Mouse (Mus musculus): ENCODE measurements around the gene Maml2. TPM values are rescaled to one million over a fixed set of nuclear protein-coding genes. Genes with fewer than 3 reads are reported as not detected.

Maml2 gene
- total RNA-seq (2015; ENCODE audit: low replicate concordance), result 1.1 TPM in 1 of 2 replicates, not detected in the other
- 0.45 and 0.90 TPM in 2 replicates for total RNA-seq (2017; ENCODE audit: low replicate concordance)

GRCm38 (mm10) chr9:13297668-13298512 is at the start of gene Maml2:
TSS of gene Maml2 (plus strand) at chr9:13297957.
- ATAC-seq (replicated peaks; ENCODE audit: low FRiP score, poor library complexity, severe bottlenecking), result no peak

GRCm38 (mm10) chr9:13248104-13248503 is 49.7 kb upstream of the Maml2 start:
- no peak for ATAC-seq (replicated peaks; ENCODE audit: low FRiP score, poor library complexity, severe bottlenecking)

- ATAC-seq (replicated peaks; ENCODE audit: low FRiP score, poor library complexity, severe bottlenecking), result no peak
These were observed 46.5 kb upstream of the Maml2 start for GRCm38 (mm10) chr9:13251251-13251650.

- ATAC-seq (replicated peaks; ENCODE audit: low FRiP score, poor library complexity, severe bottlenecking), result no peak
These were observed 41.0 kb upstream of the Maml2 start for GRCm38 (mm10) chr9:13256726-13257125.

- no peak for ATAC-seq (replicated peaks; ENCODE audit: low FRiP score, poor library complexity, severe bottlenecking)
These were observed 39.6 kb upstream of the Maml2 start for GRCm38 (mm10) chr9:13258173-13258572.

GRCm38 (mm10) chr9:13260980-13261379 is 36.8 kb upstream of the Maml2 start:
- no peak for ATAC-seq (replicated peaks; ENCODE audit: low FRiP score, poor library complexity, severe bottlenecking)

GRCm38 (mm10) chr9:13273219-13273618 is 24.5 kb upstream of the Maml2 start:
- ATAC-seq (replicated peaks; ENCODE audit: low FRiP score, poor library complexity, severe bottlenecking), result no peak

GRCm38 (mm10) chr9:13287482-13287881 is 10.3 kb upstream of the Maml2 start:
- ATAC-seq (replicated peaks; ENCODE audit: low FRiP score, poor library complexity, severe bottlenecking), result no peak

- peak; percentile 79 for ATAC-seq (replicated peaks; ENCODE audit: low FRiP score, poor library complexity, severe bottlenecking)
These were observed 1.3 kb upstream of the Maml2 start for GRCm38 (mm10) chr9:13296274-13297121.

- ATAC-seq (replicated peaks; ENCODE audit: low FRiP score, poor library complexity, severe bottlenecking), result no peak
These were observed 562 bp upstream of the Maml2 start for GRCm38 (mm10) chr9:13297122-13297667.

GRCm38 (mm10) chr9:13298513-13298878 is 739 bp downstream of the Maml2 start:
- ATAC-seq (replicated peaks; ENCODE audit: low FRiP score, poor library complexity, severe bottlenecking), result no peak

- no peak for ATAC-seq (replicated peaks; ENCODE audit: low FRiP score, poor library complexity, severe bottlenecking)
These were observed 1.4 kb downstream of the Maml2 start for GRCm38 (mm10) chr9:13299190-13299589.

- ATAC-seq (replicated peaks; ENCODE audit: low FRiP score, poor library complexity, severe bottlenecking), result no peak
These were observed 2.3 kb downstream of the Maml2 start for GRCm38 (mm10) chr9:13300041-13300441.

GRCm38 (mm10) chr9:13300891-13301782 is 3.4 kb downstream of the Maml2 start:
- ATAC-seq (replicated peaks; ENCODE audit: low FRiP score, poor library complexity, severe bottlenecking), result no peak

GRCm38 (mm10) chr9:13302183-13302825 is 4.5 kb downstream of the Maml2 start:
- no peak for ATAC-seq (replicated peaks; ENCODE audit: low FRiP score, poor library complexity, severe bottlenecking)

GRCm38 (mm10) chr9:13303099-13303771 is 5.5 kb downstream of the Maml2 start:
- ATAC-seq (replicated peaks; ENCODE audit: low FRiP score, poor library complexity, severe bottlenecking), result no peak

- ATAC-seq (replicated peaks; ENCODE audit: low FRiP score, poor library complexity, severe bottlenecking), result no peak
These were observed 6.2 kb downstream of the Maml2 start for GRCm38 (mm10) chr9:13303976-13304375.

GRCm38 (mm10) chr9:13306471-13306870 is 8.7 kb downstream of the Maml2 start:
- no peak for ATAC-seq (replicated peaks; ENCODE audit: low FRiP score, poor library complexity, severe bottlenecking)
